Mouse (Mus musculus): ENCODE measurements at regions not wholly inside any gene's neighbourhood (a gene's known extent, or its start where the extent isn't known, plus 50 kb on each side); places are given as distances from the start of the nearest gene placed in this dataset.

DNA sequence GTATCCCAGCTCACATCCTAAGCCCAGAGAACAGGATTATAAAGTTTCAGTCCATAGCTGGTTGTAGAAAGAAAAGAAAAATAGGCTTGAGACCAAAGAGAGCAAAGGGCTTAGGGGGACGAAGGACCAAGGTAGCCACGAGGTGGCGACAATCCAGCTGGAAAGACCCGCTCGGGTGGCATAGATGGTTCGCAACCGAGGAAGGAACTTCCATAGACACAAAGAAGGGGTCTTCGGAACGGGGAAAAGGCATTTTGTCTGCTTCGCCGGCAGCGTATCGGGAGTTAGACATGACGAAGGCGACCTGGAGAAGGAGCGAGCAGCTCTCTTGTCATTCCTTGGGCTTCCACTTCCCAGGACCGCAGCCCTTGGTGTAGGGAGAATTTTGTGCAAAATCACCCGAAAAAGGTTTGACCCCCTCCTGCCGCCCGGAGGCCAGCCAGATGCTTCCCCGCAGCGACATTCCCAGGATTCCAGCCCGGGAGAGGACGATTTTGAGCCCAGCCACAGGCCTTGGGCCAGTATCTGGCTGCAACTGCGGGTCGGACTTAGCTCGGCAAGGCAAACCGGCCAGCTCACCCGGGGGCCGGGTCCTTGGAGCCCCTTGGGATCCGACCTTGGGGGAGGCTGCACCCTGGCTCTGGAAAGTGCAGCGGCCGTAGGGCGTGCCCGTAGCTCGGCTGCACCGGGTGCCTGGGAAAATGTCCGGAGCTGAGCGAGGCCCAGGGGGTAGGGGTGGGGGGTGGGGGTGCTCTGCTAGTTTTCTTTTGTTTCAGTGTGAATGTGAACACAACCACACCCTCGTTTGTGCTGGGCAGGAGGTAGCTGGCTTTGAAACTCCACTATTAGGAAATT, 184.5 kb upstream of the Foxn2 start:
- TF ChIP-seq POLR2A (IDR thresholded peaks at IDR 0.05; ENCODE audit: insufficient read length, low read depth) = peak; percentile 21
- no peak for TF ChIP-seq E2F4 (IDR thresholded peaks at IDR 0.05; ENCODE audit: insufficient read depth)
- TF ChIP-seq SRF (IDR thresholded peaks at IDR 0.05; ENCODE audit: control insufficient read depth, insufficient read length, low read depth) = no peak
- no peak for TF ChIP-seq MYOD1 (IDR thresholded peaks at IDR 0.05; ENCODE audit: control insufficient read depth in 1 of 3, insufficient read length in 2 of 3, low read depth in 2 of 3)
- TF ChIP-seq TCF3 (IDR thresholded peaks at IDR 0.05; ENCODE audit: insufficient read length, low read depth) = no peak
- no peak for TF ChIP-seq MAX (IDR thresholded peaks at IDR 0.05; ENCODE audit: low read depth)

All from myocyte (in vitro differentiated cells).